Mouse (Mus musculus) midbrain, embryonic 14.5 days (tissue): ENCODE results near the gene Hist1h2af. TPM values are rescaled to one million over a fixed set of nuclear protein-coding genes. Genes with fewer than 3 reads are reported as not detected.
A peak's percentile ranks its signal among the peaks of the same experiment; 100 is the strongest.
"Not testable (repeated sequence)": the region's sequence is repeated elsewhere in the genome, so short reads cannot be mapped to it uniquely, and the experiment has no call there.

Experiments
- ATAC-seq: fragments of 200-750 bp; cut with Nextera tagmentation; 2 replicates; pipeline ENCODE4 v1.8.0; 2017; ENCODE audit warnings: moderate number of reproducible peaks, moderate library complexity; ENCODE audit not compliant: low FRiP score, low TSS enrichment
- DNase-seq: peaks from one replicate; pipeline ENCODE4 v3.0.0-alpha.2; 2015
- H3K27ac ChIP-seq: fragments of 300-500 bp; sonication (generic); replicated peaks from 2 replicates; pipeline ENCODE4 v1.5.1; 2014; ENCODE audit warnings: mild to moderate bottlenecking, low read depth, low read length, moderate library complexity
- H3K27me3 ChIP-seq: fragments of 300-500 bp; sonication (generic); 2 replicates; pipeline ENCODE4 v1.6.1; 2014; ENCODE audit warnings: low read length, control low read depth, mixed read lengths; ENCODE audit not compliant: control insufficient read depth, insufficient read depth
- H3K36me3 ChIP-seq: fragments of 300-500 bp; sonication (generic); 2 replicates; pipeline ENCODE4 v1.6.1; 2014; ENCODE audit warnings: low read length, control low read depth; ENCODE audit not compliant: control insufficient read depth, insufficient read depth
- H3K4me1 ChIP-seq: fragments of 300-500 bp; sonication (generic); 2 replicates; pipeline ENCODE4 v1.6.1; 2014; ENCODE audit warnings: mild to moderate bottlenecking, antibody characterized with exemption, low read length, control low read depth; ENCODE audit not compliant: control insufficient read depth, insufficient read depth
- H3K4me2 ChIP-seq: fragments of 300-500 bp; sonication (generic); 2 replicates; pipeline ENCODE4 v1.6.1; 2014; ENCODE audit warnings: mild to moderate bottlenecking, low read length, moderate library complexity
- H3K4me3 ChIP-seq: fragments of 300-500 bp; sonication (generic); replicated peaks from 2 replicates; pipeline ENCODE4 v1.5.1; 2014; ENCODE audit warnings: low read depth, low read length
- H3K9ac ChIP-seq: fragments of 300-500 bp; sonication (generic); replicated peaks from 2 replicates; pipeline ENCODE4 v1.6.1; 2014; ENCODE audit warnings: mild to moderate bottlenecking, low read length, moderate library complexity
- H3K9me3 ChIP-seq: fragments of 300-500 bp; sonication (generic); 2 replicates; pipeline ENCODE4 v1.6.1; 2016; ENCODE audit warnings: low read length, control low read depth, mixed read lengths; ENCODE audit not compliant: control insufficient read depth
- WGBS: fragments of 180-500 bp; shearing (Covaris S2); extraction: QIAGEN DNeasy Blood & Tissue Kit; methylation state at CpG from one replicate; pipeline ENCODE4 v1.1.7; 2014; 5-methylcytosine and 5-hydroxymethylcytosine counted together
- polyA plus RNA-seq: library from polyadenylated mRNA; unstranded; fragments of >200 nt; fragmentation: Nextera tagmentation; extraction: Ambion mirVana; gene quantifications from 2 replicates; pipeline ENCODE4 v1.2.1, GENCODE M21; 2014

The Hist1h2af gene
- polyA plus RNA-seq, 1 experiment from 2014 or later = 3.4 TPM

- peak overlapping the region; percentile 91 for H3K4me2 ChIP-seq
- no peaks in the 10 kb centered on the region for H3K9me3 ChIP-seq
- H3K27me3 ChIP-seq = no peaks in the 10 kb centered on the region
- peak overlapping the region; percentile 53 for H3K9ac ChIP-seq
- peak; percentile 76 for ATAC-seq
- H3K36me3 ChIP-seq = no peaks in the 10 kb centered on the region
- under 1% methylated on average over 53 of the region's 54 CpGs for WGBS
- DNase-seq = peak; percentile 86
- H3K27ac ChIP-seq = peak overlapping the region; percentile 84
- peaks cover 21% of the 10 kb centered on the region for H3K4me1 ChIP-seq
- H3K4me3 ChIP-seq = peak overlapping the region; percentile 49
Observed at GRCm38 (mm10) chr13:23554925-23555838, 21.5 kb downstream of the Hist1h2af start.

DNA sequence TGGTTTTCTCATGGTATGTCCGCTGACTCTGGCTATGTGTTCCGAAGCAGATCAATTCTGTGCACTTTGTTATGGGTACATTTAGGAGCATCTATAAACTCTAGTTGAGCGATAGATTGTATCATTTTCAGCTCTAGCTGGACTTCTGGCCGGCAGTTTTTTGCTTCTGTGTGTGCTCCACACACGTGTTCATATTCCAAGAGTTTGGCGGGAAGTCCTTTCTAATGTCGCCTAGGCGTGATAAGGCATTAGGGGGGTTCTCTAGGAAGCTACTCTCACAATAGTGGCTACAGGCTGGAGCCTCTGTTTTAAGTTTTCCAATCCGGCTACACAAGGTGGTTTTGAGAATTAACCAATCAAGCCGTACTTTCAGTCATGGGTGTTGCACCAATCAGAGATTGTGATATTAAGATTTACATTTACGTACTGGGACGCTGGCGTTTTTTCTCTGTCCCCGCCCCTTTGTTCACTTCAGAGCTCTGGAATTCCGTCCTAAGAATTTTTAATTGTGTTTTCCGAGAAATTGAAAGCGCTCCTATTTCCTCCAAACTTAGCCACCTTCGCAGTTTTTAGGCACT is 22.2 kb downstream of the Hist1h2af start:
- H3K4me1 ChIP-seq = peaks cover 16% of the 10 kb centered on the region
- peak overlapping the region; percentile 49 for H3K4me3 ChIP-seq
- peak overlapping the region; percentile 91 for H3K4me2 ChIP-seq
- no peaks in the 10 kb centered on the region for H3K36me3 ChIP-seq
- no peaks in the 10 kb centered on the region for H3K27me3 ChIP-seq
- H3K9ac ChIP-seq = peak overlapping the region; percentile 53; the same call in 1 of the 2 replicates
- DNase-seq (peak; percentile 95), ATAC-seq (peak; percentile 86)
- H3K27ac ChIP-seq = peak overlapping the region; percentile 84
- no peaks in the 10 kb centered on the region for H3K9me3 ChIP-seq
- whole genome bisulfite sequencing = under 1% methylated on average over 18 of the region's 18 CpGs

DNA sequence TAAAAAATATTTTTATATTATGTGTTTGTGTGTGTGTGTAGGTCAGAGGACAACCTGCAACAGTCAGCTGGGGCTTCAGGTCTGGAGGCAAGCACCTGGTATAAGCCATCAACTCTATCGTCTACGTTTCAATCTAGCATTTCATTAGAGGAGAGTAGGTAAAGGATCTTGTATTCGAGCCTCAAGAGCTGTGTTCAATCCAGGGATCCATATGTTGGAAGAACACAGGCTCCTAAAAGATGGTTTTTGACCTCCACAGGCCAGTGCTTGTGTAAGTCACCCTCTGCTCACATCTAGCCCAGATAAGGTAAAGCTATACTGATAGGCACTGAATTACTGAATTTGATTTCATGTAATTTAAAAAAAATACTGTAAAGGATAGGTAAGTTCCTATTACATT is 23.2 kb downstream of the Hist1h2af start:
- H3K4me3 ChIP-seq = no peak overlapping the region
- 65% methylated on average over 3 of the region's 3 CpGs for WGBS
- DNase-seq (no peak), ATAC-seq (no peak)
- no peaks in the 10 kb centered on the region for H3K9me3 ChIP-seq
- H3K9ac ChIP-seq = no peak overlapping the region
- H3K4me1 ChIP-seq = peaks cover 12% of the 10 kb centered on the region
- H3K27ac ChIP-seq = no peak overlapping the region
- H3K4me2 ChIP-seq = peak overlapping the region; percentile 91; the same call in 1 of the 2 replicates
- H3K36me3 ChIP-seq = no peaks in the 10 kb centered on the region
- no peaks in the 10 kb centered on the region for H3K27me3 ChIP-seq

GRCm38 (mm10) chr13:23560699-23561098 is 27.0 kb downstream of the Hist1h2af start:
- not testable (repeated sequence) for H3K36me3 ChIP-seq, ATAC-seq
- WGBS = 9% methylated on average over 2 of the region's 2 CpGs

DNA sequence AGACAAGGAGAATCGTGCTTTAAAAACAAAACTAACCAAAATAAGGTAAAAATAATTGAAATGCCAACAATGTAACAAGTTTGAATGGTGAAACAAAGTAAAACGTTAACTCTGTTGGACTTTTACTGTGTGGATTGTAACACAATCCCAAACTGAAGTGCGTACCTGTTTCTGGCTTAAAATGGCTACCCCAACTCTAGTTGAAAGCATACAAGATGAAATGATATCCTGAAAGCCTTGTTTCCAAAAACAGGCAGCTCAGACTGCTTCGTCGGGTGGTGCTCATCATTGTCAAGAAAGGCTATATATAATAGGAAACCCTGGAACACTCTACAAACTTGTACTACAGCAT is 27.8 kb downstream of the Hist1h2af start:
- not testable (repeated sequence) for H3K27me3 ChIP-seq, DNase-seq, H3K4me1 ChIP-seq, H3K36me3 ChIP-seq, H3K9me3 ChIP-seq, H3K9ac ChIP-seq, ATAC-seq
- 0% methylated on average over 2 of the region's 5 CpGs for WGBS
- H3K27ac ChIP-seq = peak overlapping the region; percentile 97
- H3K4me3 ChIP-seq = peak overlapping the region; percentile 42
- H3K4me2 ChIP-seq = peak overlapping the region; percentile 75

More at GRCm38 (mm10) chr13:23560699-23561098, 27.0 kb downstream of the Hist1h2af start:
- not testable (repeated sequence) for H3K4me1 ChIP-seq, H3K9me3 ChIP-seq, H3K4me3 ChIP-seq, H3K27me3 ChIP-seq, H3K9ac ChIP-seq, DNase-seq, H3K27ac ChIP-seq
- peak overlapping the region; percentile 28 for H3K4me2 ChIP-seq

DNA sequence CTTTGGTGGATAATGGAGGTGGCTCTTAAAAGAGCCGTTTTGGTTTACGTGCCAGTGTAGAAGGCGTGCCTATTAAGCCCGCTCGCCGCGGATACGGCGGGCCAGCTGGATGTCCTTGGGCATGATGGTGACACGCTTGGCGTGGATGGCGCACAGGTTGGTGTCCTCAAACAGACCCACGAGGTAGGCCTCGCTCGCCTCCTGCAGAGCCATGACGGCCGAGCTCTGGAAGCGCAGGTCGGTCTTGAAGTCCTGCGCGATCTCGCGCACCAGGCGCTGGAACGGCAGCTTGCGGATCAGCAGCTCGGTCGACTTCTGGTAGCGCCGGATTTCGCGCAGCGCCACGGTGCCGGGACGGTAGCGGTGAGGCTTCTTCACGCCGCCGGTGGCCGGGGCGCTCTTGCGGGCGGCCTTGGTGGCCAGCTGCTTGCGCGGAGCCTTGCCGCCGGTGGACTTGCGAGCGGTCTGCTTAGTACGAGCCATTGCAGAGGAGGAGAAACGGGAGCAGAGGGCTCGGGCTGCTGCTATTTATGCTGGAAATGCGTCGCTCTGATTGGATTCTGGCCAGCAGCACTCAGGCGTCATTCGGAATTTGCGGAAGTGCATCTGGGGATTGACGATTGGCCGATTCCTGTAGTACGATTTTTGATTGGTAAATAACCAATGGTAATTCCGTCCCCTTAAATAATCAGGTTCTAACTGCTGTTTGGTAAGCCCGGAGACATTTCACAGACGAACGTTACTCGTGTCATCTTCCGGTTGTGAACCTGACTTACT is 28.4 kb downstream of the Hist1h2af start, which contains the start of gene Hist1h3e:
Gene Hist1h3e, minus strand, starts transcription at position 487 of the 777 bp plus-strand sequence.
- not testable (repeated sequence) for H3K36me3 ChIP-seq, H3K27me3 ChIP-seq, H3K9me3 ChIP-seq, H3K4me1 ChIP-seq
- peak; percentile 98 for DNase-seq
- H3K27ac ChIP-seq = peak within 1 kb of the TSS; percentile 97
- ATAC-seq = peak; percentile 94
- H3K4me3 ChIP-seq = peak within 1 kb of the TSS; percentile 42
- peak within 1 kb of the TSS; percentile 59 for H3K9ac ChIP-seq
- WGBS = under 1% methylated on average over 55 of the region's 67 CpGs
- peak within 1 kb of the TSS; percentile 75 for H3K4me2 ChIP-seq

- peak overlapping the region; percentile 37 for H3K4me3 ChIP-seq
- no peaks in the 10 kb centered on the region for H3K9me3 ChIP-seq
- H3K9ac ChIP-seq = peak overlapping the region; percentile 59
- H3K4me1 ChIP-seq = peaks cover 5% of the 10 kb centered on the region; the same call in 1 of the 2 replicates
- peak; percentile 86 for DNase-seq
- H3K27me3 ChIP-seq = no peaks in the 10 kb centered on the region
- peak; percentile 70 for ATAC-seq
- 2% methylated on average over 18 of the region's 18 CpGs for WGBS
- peak overlapping the region; percentile 97 for H3K27ac ChIP-seq
- no peaks in the 10 kb centered on the region for H3K36me3 ChIP-seq
- peak overlapping the region; percentile 75 for H3K4me2 ChIP-seq
Observed at GRCm38 (mm10) chr13:23562699-23563462, 29.2 kb downstream of the Hist1h2af start.

DNA sequence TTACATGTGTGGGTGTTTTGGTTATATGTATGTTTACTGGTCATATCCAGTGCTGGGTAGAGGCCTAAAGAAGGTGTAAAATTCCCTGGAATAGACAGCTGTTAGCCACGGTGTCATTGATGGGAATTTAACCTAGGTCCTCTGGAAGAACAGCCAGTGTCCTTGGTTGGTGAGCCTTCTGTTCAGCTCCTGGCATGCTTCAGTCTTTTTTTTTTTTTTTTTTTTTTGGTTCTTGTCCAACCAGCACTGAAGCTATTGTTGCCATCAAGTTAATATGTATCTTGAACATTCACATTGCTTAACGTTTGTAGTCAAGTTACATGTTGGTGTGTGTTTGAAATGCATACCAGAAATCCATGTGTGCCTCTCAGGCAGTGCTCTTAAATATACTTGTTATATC is 30.8 kb downstream of the Hist1h2af start:
- DNase-seq (no peak), ATAC-seq (no peak)
- Histone ChIP-seq H3K4me2 (no peak overlapping the region), H3K9me3 (no peaks in the 10 kb centered on the region), H3K36me3 (no peaks in the 10 kb centered on the region), H3K4me3 (no peak overlapping the region), H3K4me1 (peaks cover 5% of the 10 kb centered on the region; the same call in 1 of the 2 replicates), H3K27ac (no peak overlapping the region), H3K9ac (no peak overlapping the region), H3K27me3 (no peaks in the 10 kb centered on the region)
- WGBS = 86% methylated on average over 2 of the region's 2 CpGs
